Mouse (Mus musculus): Measurements from ENCODE around the gene Mrpl34. TPM values are rescaled to one million over a fixed set of nuclear protein-coding genes. Genes with fewer than 3 reads are reported as not detected.
A peak's percentile ranks its signal among the peaks of the same experiment; 100 is the strongest.

The Mrpl34 gene
- polyA plus RNA-seq, 1 experiment from 2014 or later = 214 TPM

GRCm38 (mm10) chr8:71484736-71485135 is 20.0 kb downstream of the Mrpl34 start:
- 93% methylated on average over 19 of the region's 19 CpGs for WGBS
- peaks cover 12% of the 10 kb centered on the region for H3K4me1 ChIP-seq (ENCODE audit: control insufficient read depth, insufficient read depth, low read length)
- H3K9me3 ChIP-seq (replicated peaks; ENCODE audit: control insufficient read depth, low read length) = no peaks in the 10 kb centered on the region
- H3K4me3 ChIP-seq (ENCODE audit: low read depth, low read length) = peak overlapping the region; percentile 88
- H3K27ac ChIP-seq (ENCODE audit: low read depth, low read length) = no peak overlapping the region; the same call in 1 of the 2 replicates
- H3K36me3 ChIP-seq (ENCODE audit: control insufficient read depth, insufficient read depth, low read length) = peaks cover 47% of the 10 kb centered on the region
- H3K27me3 ChIP-seq (replicated peaks; ENCODE audit: control insufficient read depth, insufficient read depth, low read length) = no peaks in the 10 kb centered on the region
- no peak for ATAC-seq
- H3K4me2 ChIP-seq (ENCODE audit: low read length) = peak overlapping the region; percentile 83
- no peak for DNase-seq (ENCODE audit: low spot score)
- peak overlapping the region; percentile 97 for H3K9ac ChIP-seq (ENCODE audit: low read length)

GRCm38 (mm10) chr8:71485142-71486135 is 20.7 kb downstream of the Mrpl34 start, which contains the start of gene Ano8:
Gene Ano8, minus strand, starts transcription at chr8:71485963.
- Histone ChIP-seq H3K27ac (ENCODE audit: low read depth, low read length) (peak within 1 kb of the TSS; percentile 87), H3K4me1 (ENCODE audit: control insufficient read depth, insufficient read depth, low read length) (peaks cover 12% of the 10 kb centered on the region)
- WGBS = 5% methylated on average over 47 of the region's 58 CpGs

GRCm38 (mm10) chr8:71486136-71486529 is 21.4 kb downstream of the Mrpl34 start:
- Histone ChIP-seq H3K27me3 (replicated peaks; ENCODE audit: control insufficient read depth, insufficient read depth, low read length) (no peaks in the 10 kb centered on the region), H3K4me2 (ENCODE audit: low read length) (peak overlapping the region; percentile 83), H3K27ac (ENCODE audit: low read depth, low read length) (peak overlapping the region; percentile 24; the same call in 1 of the 2 replicates), H3K36me3 (ENCODE audit: control insufficient read depth, insufficient read depth, low read length) (peaks cover 43% of the 10 kb centered on the region), H3K9ac (ENCODE audit: low read length) (peak overlapping the region; percentile 97; the same call in 1 of the 2 replicates), H3K4me3 (ENCODE audit: low read depth, low read length) (peak overlapping the region; percentile 88), H3K4me1 (ENCODE audit: control insufficient read depth, insufficient read depth, low read length) (peaks cover 12% of the 10 kb centered on the region), H3K9me3 (replicated peaks; ENCODE audit: control insufficient read depth, low read length) (no peaks in the 10 kb centered on the region)
- ATAC-seq = no peak
- no peak for DNase-seq (ENCODE audit: low spot score)
- WGBS = 6% methylated on average over 7 of the region's 7 CpGs

More at GRCm38 (mm10) chr8:71485142-71486135, 20.7 kb downstream of the Mrpl34 start, which contains the start of gene Ano8:
- peak; percentile 81 for ATAC-seq
- DNase-seq (ENCODE audit: low spot score) = peak; percentile 95
- H3K4me3 ChIP-seq (ENCODE audit: low read depth, low read length) = peak within 1 kb of the TSS; percentile 88
- H3K9ac ChIP-seq (ENCODE audit: low read length) = peak within 1 kb of the TSS; percentile 97
- no peaks in the 10 kb centered on the region for H3K27me3 ChIP-seq (replicated peaks; ENCODE audit: control insufficient read depth, insufficient read depth, low read length)
- H3K9me3 ChIP-seq (replicated peaks; ENCODE audit: control insufficient read depth, low read length) = no peaks in the 10 kb centered on the region
- H3K36me3 ChIP-seq (ENCODE audit: control insufficient read depth, insufficient read depth, low read length) = peaks cover 43% of the 10 kb centered on the region
- peak within 1 kb of the TSS; percentile 83 for H3K4me2 ChIP-seq (ENCODE audit: low read length)

DNA sequence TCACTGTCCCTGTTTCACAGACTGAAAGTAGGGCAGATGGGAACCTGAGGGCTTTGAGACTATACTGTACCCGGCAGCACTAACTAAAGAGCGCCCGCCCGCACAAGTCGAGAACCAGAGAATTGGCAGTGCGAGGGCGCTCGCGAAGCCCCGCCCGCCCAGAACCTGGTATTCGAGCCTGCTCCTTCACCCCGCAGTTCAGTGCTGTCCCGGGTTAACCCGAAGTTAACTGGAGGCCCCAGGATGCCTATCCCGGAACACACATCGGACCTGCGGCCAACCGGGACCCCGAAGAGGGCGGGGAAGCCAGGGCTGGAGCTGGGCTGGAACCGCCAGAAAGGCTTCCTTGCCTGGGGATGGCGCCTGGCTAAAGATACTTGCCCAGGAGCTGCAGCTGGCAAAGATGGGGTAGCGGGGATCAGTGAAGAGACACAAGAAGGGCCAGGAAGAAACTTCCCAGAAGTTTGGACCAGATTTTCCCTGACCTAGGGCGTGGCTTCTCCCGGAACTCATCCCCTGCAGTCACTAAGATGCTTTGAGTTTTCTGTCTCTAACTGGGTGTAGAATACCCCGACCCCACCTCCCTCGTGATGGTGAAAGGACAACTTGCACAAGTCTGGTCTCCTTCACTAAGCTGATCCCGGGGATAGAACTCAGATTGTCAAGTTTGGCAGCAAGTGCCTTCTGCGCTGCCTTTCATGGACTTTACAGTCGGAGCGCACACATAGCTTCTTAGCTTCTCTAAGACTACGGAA is 23.1 kb downstream of the Mrpl34 start, which contains the start of gene Gtpbp3:
TSS of gene Gtpbp3 (plus strand) at position 413 of the 755 bp plus-strand sequence.
- ATAC-seq = peak; percentile 38
- H3K4me2 ChIP-seq (ENCODE audit: low read length) = peak within 1 kb of the TSS; percentile 99
- peaks cover 44% of the 10 kb centered on the region for H3K36me3 ChIP-seq (ENCODE audit: control insufficient read depth, insufficient read depth, low read length)
- peak; percentile 82 for DNase-seq (ENCODE audit: low spot score)
- H3K4me3 ChIP-seq (ENCODE audit: low read depth, low read length) = peak within 1 kb of the TSS; percentile 72
- H3K27me3 ChIP-seq (replicated peaks; ENCODE audit: control insufficient read depth, insufficient read depth, low read length) = no peaks in the 10 kb centered on the region
- no peaks in the 10 kb centered on the region for H3K9me3 ChIP-seq (replicated peaks; ENCODE audit: control insufficient read depth, low read length)
- under 1% methylated on average over 33 of the region's 33 CpGs for WGBS
- peaks cover 12% of the 10 kb centered on the region for H3K4me1 ChIP-seq (ENCODE audit: control insufficient read depth, insufficient read depth, low read length)
- H3K27ac ChIP-seq (ENCODE audit: low read depth, low read length) = peak within 1 kb of the TSS; percentile 70
- peak within 1 kb of the TSS; percentile 72 for H3K9ac ChIP-seq (ENCODE audit: low read length)

DNA sequence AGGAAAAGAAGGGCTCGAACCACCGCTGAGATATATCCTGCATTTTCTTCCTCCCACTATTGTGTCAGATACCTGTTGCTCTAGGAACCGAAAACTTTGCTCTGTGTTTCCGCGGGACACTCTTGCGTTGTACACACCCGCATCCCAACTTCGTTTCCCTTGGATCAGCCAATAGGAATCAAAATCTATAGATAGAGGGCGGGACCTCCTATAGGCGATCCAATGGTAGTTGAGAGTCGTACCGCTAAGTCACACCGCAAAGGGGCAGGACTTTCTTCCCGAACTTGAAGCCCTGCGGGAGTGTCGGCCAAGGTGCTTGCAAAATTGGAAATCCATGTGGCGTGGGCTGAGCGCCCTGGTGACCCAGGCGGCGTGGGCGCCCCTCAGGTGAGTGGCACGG is 23.7 kb downstream of the Mrpl34 start:
- H3K27ac ChIP-seq (ENCODE audit: low read depth, low read length) = no peak overlapping the region
- peak overlapping the region; percentile 99 for H3K4me2 ChIP-seq (ENCODE audit: low read length)
- ATAC-seq = peak; percentile 86
- no peaks in the 10 kb centered on the region for H3K27me3 ChIP-seq (replicated peaks; ENCODE audit: control insufficient read depth, insufficient read depth, low read length)
- no peaks in the 10 kb centered on the region for H3K9me3 ChIP-seq (replicated peaks; ENCODE audit: control insufficient read depth, low read length)
- peak overlapping the region; percentile 72 for H3K4me3 ChIP-seq (ENCODE audit: low read depth, low read length)
- DNase-seq (ENCODE audit: low spot score) = peak; percentile 97
- peak overlapping the region; percentile 70 for H3K9ac ChIP-seq (ENCODE audit: low read length)
- H3K4me1 ChIP-seq (ENCODE audit: control insufficient read depth, insufficient read depth, low read length) = peaks cover 12% of the 10 kb centered on the region
- H3K36me3 ChIP-seq (ENCODE audit: control insufficient read depth, insufficient read depth, low read length) = peaks cover 44% of the 10 kb centered on the region
- WGBS = under 1% methylated on average over 22 of the region's 22 CpGs

GRCm38 (mm10) chr8:71495039-71495438 is 30.3 kb downstream of the Mrpl34 start:
- H3K9me3 ChIP-seq (replicated peaks; ENCODE audit: control insufficient read depth, low read length) = no peaks in the 10 kb centered on the region
- H3K4me2 ChIP-seq (ENCODE audit: low read length) = 0 out of 2 replicates have a peak overlapping the region, but pooled peaks have one; percentile 4
- no peaks in the 10 kb centered on the region for H3K27me3 ChIP-seq (replicated peaks; ENCODE audit: control insufficient read depth, insufficient read depth, low read length)
- H3K27ac ChIP-seq (ENCODE audit: low read depth, low read length) = no peak overlapping the region
- ATAC-seq = peak; percentile 71
- peak; percentile 88 for DNase-seq (ENCODE audit: low spot score)
- H3K36me3 ChIP-seq (ENCODE audit: control insufficient read depth, insufficient read depth, low read length) = peaks cover 42% of the 10 kb centered on the region
- no peaks in the 10 kb centered on the region for H3K4me1 ChIP-seq (ENCODE audit: control insufficient read depth, insufficient read depth, low read length)
- no peak overlapping the region; the same call in 1 of the 2 replicates for H3K9ac ChIP-seq (ENCODE audit: low read length)
- WGBS = 26% methylated on average over 15 of the region's 16 CpGs
- H3K4me3 ChIP-seq (ENCODE audit: low read depth, low read length) = no peak overlapping the region

GRCm38 (mm10) chr8:71495811-71496210 is 31.1 kb downstream of the Mrpl34 start:
- Histone ChIP-seq H3K4me3 (ENCODE audit: low read depth, low read length) (no peak overlapping the region), H3K27ac (ENCODE audit: low read depth, low read length) (no peak overlapping the region), H3K4me2 (ENCODE audit: low read length) (no peak overlapping the region), H3K9me3 (replicated peaks; ENCODE audit: control insufficient read depth, low read length) (no peaks in the 10 kb centered on the region), H3K4me1 (ENCODE audit: control insufficient read depth, insufficient read depth, low read length) (no peaks in the 10 kb centered on the region), H3K27me3 (replicated peaks; ENCODE audit: control insufficient read depth, insufficient read depth, low read length) (no peaks in the 10 kb centered on the region), H3K36me3 (ENCODE audit: control insufficient read depth, insufficient read depth, low read length) (peaks cover 36% of the 10 kb centered on the region), H3K9ac (ENCODE audit: low read length) (no peak overlapping the region)
- DNase-seq (ENCODE audit: low spot score) (no peak), ATAC-seq (no peak)
- 82% methylated on average over 5 of the region's 5 CpGs for WGBS

DNA sequence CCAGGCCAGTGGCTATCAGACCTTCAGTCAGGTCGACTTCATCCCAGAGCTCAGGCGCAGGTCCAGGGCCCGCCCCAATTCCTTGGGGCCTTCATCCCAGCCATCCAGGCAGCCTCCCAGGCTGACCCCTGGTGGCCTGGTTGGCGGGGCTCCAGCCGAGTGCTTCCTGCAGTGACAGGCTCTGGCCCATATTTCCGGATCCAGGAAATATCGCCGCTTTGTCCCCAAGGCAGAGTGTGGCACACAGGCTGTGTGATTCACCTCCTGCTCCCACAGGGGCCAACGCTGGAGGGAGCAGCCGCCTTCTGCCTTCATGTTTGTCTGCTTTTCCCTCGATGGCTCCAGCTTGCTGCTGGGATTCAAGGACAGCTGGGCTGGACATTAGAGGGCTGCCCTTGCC is 31.7 kb downstream of the Mrpl34 start:
- WGBS = 67% methylated on average over 11 of the region's 11 CpGs
- ATAC-seq (no peak), DNase-seq (ENCODE audit: low spot score) (no peak)
- Histone ChIP-seq H3K9me3 (replicated peaks; ENCODE audit: control insufficient read depth, low read length) (no peaks in the 10 kb centered on the region), H3K27me3 (replicated peaks; ENCODE audit: control insufficient read depth, insufficient read depth, low read length) (no peaks in the 10 kb centered on the region), H3K4me1 (ENCODE audit: control insufficient read depth, insufficient read depth, low read length) (no peaks in the 10 kb centered on the region), H3K36me3 (ENCODE audit: control insufficient read depth, insufficient read depth, low read length) (peaks cover 29% of the 10 kb centered on the region), H3K4me2 (ENCODE audit: low read length) (no peak overlapping the region), H3K9ac (ENCODE audit: low read length) (no peak overlapping the region), H3K27ac (ENCODE audit: low read depth, low read length) (no peak overlapping the region), H3K4me3 (ENCODE audit: low read depth, low read length) (no peak overlapping the region)

All from forebrain, embryonic 14.5 days (tissue).